Mouse (Mus musculus) right cerebral cortex, postnatal 10 days (tissue): ENCODE data around the gene C7.
"Not testable (repeated sequence)": the region's sequence is repeated elsewhere in the genome, so short reads cannot be mapped to it uniquely, and the experiment has no call there.

Source experiments
- DNase-seq, 2 experiments: peaks; one replicate each; pipeline ENCODE4 v3.0.0; 2021; ENCODE audit warnings: low spot score in 2 of 2

The C7 gene

DNA sequence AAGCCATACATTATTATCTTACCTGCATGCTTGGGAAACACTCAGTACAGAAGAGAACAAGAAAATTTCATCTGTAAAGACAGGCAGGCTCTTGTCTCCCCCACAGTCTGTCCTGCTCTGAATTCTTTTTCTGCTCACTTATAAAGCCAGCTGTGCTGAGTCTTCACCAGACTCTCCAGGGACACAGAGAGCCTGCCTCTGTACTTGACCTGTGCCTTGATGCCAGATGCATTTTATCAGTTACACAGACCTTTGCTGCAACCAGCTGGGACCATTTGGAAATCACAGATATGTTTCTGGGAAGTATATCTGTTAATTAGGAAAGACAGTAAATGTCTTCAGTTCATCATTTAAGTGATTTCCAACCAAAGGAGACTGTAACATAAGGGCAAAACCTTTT is at the start of gene C7:
Gene C7 (minus strand): TSS at position 106 of the 400 bp plus-strand sequence.
- no peak for DNase-seq

DNA sequence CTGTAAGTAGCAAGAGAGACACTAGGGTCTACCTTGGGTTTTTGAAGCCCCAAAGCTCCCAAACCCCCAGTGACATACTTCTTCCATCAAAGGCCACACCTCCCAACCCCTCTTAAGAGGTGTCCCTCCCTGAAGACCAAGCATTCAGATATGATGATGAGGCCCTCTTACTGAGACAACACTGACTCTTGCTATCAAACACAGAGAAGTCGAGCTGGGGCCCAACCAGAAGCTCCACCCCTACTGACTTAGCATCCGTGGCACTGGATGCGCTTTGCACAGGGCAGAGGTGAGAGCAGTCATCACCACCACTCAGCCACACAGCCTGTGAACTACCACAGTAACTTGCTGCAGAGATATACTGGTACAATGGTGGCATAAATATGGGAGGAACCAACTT is 49.1 kb upstream of the C7 start:
- DNase-seq, result no peak

DNA sequence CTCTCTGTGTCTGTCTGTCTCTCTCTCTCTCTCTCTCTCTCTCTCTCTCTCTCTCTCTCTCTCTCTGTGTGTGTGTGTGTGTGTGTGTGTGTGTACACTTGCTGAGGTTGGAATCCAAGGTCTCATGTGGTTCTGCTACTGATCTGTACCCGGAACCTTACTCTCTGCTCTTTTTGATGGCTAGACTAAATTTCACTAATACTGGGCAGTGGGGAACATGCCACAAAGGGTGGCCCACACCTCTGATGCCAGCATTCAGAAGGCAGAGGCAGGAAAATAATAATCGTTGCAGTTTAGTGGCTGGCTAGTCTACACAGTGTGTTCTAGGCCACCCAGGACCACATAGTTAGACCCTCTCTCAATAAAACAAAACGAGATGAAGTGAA is 45.1 kb upstream of the C7 start:
- no peak for DNase-seq

DNA sequence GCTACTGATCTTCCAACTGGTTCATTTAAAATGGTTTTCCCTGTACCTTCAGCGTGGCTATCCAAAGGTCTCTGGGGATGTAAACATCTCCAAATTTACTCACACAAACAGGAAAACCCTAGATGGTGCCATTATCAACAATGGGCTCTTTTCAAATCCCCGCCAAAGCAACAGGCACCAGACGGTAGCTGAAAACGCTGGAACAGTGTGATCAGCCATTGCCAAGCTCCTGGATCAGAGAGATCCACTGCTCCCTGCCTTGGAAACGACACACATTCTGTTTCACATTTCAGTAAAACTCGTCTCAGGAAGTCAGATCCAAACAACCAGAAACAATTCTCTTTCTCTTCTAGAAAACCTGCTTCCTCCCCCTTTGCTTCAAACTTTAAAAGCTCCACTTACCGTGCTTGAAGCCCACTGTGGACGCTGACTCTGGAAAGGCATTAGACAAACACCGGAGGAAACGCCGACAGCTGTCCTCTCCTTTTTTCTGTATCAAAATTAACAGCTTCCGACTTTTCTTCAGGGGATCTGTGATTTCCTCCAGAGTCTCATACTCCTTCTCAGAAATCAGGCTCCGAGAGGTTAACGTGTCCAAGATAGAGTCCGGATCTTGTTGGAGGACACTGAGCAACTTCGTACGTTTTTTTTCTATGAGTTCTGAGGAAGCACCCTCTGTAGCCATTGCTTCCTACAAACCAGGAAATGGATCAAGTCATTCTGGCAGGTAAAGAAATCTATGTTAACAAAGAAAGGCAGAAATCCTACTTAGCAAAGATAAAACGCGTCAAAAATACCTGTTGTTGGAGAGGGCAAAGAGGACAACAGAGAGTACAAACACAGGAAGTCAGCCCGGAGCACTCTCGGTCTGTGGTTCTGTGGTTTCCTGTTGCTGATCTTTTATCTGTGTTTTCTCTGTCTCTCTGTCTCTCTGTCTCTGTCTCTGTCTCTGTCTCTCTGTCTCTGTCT is 44.4 kb upstream of the C7 start, which contains the start of gene Card6:
Gene Card6 (minus strand): TSS at position 854 of the 969 bp plus-strand sequence.
- DNase-seq, result no peak

GRCm38 (mm10) chr15:5106293-5106692 is 42.8 kb upstream of the C7 start:
- DNase-seq, result no peak

GRCm38 (mm10) chr15:5105891-5106290 is 42.4 kb upstream of the C7 start:
- DNase-seq, result peak in 1 of 2 experiments; percentile 16

DNA sequence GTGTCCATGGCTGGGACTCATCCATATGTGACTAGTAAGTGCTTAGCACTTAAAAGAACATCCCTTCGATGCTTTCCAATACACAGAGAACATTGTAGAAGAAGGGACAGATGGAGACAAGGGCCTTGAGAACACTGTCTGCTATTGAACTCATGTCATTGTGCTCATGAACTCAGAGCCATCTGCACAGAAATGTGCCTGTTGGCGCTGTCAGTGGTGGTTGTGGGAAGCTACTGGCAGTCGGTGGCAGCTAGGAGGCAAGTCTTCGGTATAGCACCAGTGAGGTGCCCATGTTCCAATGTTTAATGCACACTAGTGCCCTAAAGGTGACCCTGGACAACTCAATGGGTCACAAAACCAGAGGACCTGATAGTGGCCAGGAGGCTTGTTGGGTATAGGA is 38.8 kb upstream of the C7 start:
- DNase-seq, result no peak

- DNase-seq, result no peak
Observed at GRCm38 (mm10) chr15:5097376-5097775, 33.8 kb upstream of the C7 start.

DNA sequence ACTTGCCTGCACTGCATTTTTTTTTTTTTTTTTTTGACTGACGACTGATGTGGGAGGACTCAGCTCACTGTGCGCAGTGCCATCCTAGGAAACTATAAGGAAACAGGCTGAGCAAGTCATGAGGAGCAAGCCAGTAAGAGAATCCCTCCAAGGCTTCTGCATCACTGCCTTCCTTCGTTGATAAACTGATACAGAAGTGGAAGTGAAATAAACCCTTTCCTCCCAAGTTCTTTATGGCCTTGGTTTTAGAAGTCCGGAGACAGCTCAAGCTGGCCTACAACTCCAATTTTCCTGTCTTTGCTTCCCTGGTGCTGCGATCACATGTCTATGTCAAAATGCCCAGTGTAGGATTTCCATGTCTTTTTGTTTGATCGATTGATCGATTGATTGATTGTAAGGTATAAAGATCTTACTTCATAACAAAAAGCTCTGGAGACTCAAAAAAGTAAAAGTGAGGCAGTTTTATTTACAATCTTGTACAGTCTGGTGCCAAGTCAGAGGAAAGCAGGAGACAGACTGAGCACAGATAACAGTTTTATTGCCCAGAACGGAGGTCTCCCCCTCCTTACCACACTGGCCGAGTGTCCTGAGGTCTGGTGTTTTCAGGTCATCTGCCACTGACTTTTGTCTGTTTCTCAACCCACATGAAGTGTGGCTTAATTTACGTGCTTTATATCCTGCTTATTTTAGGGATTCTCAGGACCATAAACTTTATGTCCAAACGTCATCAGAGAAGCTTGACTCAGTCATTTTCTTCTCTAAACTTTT is 32.2 kb upstream of the C7 start:
- no peak for DNase-seq

GRCm38 (mm10) chr15:5090131-5090530 is 26.6 kb upstream of the C7 start:
- no peak for DNase-seq

GRCm38 (mm10) chr15:5088850-5089608 is 25.5 kb upstream of the C7 start:
- DNase-seq, result no peak

GRCm38 (mm10) chr15:5086162-5086561 is 22.6 kb upstream of the C7 start:
- no peak for DNase-seq

DNA sequence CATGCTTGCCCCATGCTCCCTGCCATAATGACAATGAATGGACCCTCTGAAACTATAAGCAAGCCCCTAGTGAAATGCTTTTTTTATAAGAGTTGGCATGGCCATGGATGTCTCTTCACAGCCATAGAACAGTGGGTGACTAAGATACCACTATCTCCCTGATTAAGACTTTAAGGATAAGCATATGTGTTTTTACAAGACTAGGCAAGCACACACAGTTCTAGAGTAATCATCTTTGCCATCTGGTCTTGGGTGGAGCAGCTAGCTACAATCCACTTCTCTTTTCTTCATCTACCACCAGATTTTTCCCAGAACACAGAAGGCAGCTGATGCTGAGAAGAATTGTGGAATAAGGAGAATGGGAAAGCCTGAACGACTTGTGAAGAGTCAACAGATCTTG is 17.7 kb upstream of the C7 start:
- DNase-seq, result no peak

- DNase-seq, result peak; percentile 68 to 70
Observed at GRCm38 (mm10) chr15:5068801-5069518, 5.4 kb upstream of the C7 start.

GRCm38 (mm10) chr15:5045560-5046284 is 17.8 kb downstream of the C7 start:
- peak; percentile 46 to 78 for DNase-seq

DNA sequence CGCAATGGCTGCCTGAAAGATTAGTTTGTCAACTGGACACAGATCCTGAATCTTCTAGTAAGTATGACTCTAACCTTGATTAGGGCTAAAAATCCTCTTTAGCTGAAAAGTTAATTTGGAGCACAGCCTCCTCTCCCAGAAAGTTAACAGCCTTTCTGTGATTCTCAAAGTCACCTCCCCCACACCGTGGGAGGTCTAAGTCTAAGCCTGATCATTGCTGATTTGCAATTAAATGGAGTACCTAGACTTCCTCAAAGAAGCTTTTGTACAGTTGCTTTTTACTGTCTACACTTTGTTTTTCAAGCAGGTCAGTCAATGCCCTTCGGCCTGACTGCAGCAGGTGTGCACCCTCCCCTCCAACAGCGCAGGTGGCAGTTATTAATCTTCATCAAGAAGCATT is 34.3 kb downstream of the C7 start:
- DNase-seq, result no peak

GRCm38 (mm10) chr15:5023479-5024265 is 39.9 kb downstream of the C7 start:
- not testable (repeated sequence) for DNase-seq

DNA sequence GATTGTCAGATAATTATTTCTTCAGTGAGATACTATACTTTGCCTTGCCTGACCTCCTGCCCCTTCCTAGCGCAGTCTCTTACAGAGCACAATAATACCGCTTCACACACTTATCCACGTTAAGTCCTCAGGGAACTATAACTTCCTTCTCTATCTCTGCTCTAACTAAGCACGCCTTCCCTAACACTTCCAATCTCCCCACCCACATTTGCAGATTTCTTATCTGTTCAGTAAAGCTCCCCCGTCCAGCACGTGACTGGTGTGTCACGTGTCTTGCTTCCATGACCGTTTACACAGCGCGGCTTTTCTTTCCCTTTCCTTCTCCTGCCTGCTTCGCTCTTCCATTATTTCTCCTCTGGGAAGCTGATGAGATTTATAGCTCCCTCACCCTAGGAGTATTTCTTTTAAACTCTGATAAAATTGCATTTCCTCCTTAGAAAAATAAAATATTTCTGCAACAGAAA is 53.9 kb downstream of the C7 start:
- no peak for DNase-seq

DNA sequence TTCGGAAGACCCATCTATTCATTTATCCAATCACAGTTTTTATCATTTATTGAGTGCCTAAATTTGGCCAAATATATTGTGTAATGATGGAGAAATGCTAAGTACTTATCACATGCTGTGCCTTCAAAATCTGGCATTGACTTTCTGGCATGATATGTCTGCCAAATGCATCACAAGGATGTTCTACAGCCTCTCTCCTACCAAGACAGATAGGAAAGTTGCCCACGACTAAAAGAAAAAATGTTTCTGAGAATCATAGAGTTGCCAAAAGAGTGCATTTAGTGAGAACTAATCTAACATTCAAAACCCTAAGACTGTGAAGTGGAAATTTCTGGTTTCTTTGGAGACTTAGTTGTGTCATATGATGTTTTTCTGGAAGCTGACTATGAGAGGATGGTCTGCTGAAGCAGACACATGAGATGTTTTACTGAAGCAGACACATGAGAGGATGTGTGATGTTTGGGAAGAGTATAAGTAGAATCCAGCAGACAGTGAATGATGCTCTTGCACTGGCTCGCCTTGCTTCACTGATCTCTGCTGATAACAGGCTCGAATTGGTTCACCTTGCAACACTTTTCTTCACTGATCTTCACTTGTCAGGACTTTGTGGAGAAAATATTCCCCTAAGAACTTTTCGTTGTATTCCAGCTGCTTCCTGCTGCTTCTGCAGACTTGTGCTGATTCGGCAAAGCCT is 59.9 kb downstream of the C7 start:
- no peak for DNase-seq
